Mouse (Mus musculus) brain, embryonic 18.5 days (tissue): Measurements from ENCODE around the gene Mrgprg.

Experiments
- DNase-seq: peaks from one replicate; pipeline ENCODE4 v3.0.0-alpha.2; 2012; ENCODE audit warnings: low read depth, low spot score

Mrgprg gene

DNA sequence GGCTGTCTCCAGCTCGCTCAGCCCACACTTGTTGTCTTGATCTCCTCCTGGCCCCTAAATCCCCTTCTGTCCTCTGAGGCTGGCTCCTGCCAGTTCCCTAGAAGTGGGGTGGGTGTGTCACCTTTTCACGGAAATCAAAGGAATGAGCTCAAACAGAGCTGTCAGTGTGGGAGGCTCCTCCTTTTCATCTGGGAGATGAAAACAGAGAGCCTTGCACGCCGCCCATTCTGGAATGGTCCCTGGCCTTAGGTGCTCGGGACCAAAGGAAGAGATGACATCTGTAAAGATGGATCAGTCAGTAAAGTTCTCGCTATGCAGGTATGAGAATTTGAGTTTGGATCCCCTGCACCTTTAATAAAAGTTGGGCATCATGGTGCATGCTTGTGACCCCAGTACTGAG, at the start of gene Mrgprg:
Gene Mrgprg, minus strand, starts transcription at position 101 of the 400 bp plus-strand sequence.
- no peak for DNase-seq

- no peak for DNase-seq
Measured at GRCm38 (mm10) chr7:143808909-143809308, 42.1 kb upstream of the Mrgprg start.

DNA sequence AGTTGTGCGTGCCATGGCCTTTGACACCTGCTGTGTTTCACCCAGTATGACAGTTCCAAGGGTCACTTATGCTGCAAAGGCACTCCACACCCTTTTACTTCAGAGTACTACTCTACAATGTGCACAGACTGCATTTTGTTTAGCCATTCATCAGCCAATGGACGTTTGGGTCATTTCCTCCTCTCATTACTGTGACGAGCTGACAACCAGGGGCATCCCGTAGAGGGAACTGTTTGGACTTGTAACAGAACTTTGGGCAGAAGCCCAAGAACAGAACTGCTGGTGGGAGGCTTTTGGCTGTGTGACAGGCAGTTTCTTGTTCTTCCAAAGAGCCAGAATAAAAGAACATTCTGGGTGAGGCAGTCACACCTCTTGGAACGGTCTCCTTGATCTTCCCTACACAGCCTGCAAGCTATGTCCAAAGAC, 38.4 kb upstream of the Mrgprg start:
- no peak for DNase-seq

GRCm38 (mm10) chr7:143801195-143802065, 34.6 kb upstream of the Mrgprg start:
- DNase-seq: no peak

DNA sequence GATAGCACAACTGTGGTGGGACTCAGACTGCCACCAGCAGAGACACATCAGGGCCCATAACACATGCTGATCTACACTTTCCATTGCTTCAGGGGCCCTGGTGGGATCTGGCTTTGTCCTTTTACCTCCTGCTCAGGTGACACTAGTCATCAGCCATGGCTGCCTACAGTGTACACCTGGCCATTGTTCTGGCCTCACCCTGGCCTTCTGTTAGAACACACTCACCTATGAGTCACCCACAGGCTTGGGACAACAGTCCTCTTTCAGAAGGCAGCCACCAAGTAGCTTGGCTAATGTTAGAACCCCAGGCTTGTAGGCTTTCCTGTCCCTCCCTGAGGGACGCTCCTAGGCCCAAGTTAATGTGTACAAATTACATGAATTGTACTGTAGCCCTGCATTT, 34.0 kb upstream of the Mrgprg start:
- no peak for DNase-seq

- DNase-seq: no peak
Measured at GRCm38 (mm10) chr7:143798783-143799182, 32.0 kb upstream of the Mrgprg start.

- DNase-seq: no peak
Measured at GRCm38 (mm10) chr7:143793121-143793520, 26.3 kb upstream of the Mrgprg start.

- no peak for DNase-seq
Measured at GRCm38 (mm10) chr7:143792336-143792985, 25.7 kb upstream of the Mrgprg start.

DNA sequence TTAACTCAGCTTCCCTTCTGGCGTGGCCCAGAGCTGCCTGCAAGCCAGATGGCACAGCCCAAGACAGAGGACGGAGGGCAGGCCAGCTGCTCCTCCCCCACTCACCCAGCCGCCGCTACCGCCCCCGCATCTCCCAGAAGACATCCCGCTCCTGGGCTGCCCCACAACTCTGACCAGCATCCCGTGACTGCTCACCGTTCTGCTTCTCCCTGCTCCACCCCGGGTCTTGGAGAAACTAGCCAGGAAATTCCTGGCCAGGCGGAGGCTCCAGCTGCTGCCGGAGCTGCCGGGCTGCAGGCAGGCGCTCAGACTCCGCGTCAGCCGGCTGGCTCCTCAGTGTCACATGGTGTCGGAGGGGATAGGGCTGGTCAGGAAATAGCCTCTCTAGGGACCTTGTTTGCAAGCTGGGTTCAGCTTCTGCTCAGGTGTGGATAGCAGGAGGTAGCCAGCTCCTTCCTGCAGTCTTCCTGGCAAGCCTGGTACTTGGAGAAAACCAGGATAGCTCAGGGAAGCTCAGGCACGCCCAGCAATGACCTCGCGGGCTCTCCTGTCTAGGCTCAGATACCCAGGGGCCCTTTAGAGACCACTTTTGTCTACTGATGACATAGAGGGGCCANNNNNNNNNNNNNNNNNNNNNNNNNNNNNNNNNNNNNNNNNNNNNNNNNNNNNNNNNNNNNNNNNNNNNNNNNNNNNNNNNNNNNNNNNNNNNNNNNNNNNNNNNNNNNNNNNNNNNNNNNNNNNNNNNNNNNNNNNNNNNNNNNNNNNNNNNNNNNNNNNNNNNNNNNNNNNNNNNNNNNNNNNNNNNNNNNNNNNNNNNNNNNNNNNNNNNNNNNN, 17.4 kb upstream of the Mrgprg start, which contains the start of gene Mrgpre:
Gene Mrgpre, minus strand, starts transcription at position 505 of the 834 bp plus-strand sequence.
- DNase-seq: no peak

DNA sequence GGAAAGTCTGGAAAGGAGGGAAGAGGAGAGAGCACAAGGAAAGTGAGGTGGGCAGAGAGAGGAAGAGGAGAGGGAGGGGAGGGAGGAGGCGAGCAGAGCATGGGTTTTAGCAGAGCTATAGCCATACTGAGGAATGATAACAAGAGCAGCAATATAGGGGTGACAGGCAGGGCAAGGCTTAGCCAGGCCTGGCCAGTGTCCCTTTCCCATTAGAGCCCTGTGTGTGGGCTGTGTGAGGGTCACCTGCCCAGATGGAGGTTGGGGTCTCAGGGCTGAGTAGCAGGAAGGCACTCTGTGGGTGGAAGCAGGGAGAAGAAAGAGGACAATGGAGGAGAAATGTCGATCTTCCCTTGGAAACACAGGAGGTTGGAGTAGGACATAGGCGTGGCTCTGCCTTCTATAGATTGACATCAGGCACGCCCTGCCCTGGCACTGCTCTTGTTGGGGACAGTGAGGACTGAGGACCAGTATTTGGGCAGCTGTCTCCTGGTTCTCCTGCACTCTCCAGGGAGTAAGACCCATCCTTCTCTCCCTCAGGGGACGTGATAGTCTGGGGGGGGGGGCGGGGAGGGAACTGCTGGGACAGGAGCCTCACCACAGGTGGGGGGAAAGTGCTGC, 16.7 kb upstream of the Mrgprg start:
- DNase-seq: no peak

DNA sequence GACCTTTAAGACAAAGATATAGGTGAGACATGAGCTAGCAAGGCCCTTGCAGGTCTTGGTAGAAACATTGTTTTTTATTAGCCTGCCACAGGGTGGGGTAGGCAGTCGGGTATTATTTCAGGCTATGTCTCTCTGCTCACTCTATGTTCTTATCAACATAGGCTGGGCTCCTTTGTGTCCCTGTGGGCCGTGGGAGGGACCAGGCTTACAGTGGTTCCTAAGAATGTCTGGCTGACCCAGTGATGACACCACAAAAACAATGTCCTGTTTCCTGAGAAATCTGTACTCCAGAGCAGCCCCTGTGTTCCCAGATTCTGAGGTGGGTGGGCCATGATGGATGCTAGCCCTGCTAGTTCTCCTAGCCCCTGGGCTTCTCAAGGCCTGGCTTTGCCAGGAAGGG, 10.6 kb upstream of the Mrgprg start:
- no peak for DNase-seq

DNA sequence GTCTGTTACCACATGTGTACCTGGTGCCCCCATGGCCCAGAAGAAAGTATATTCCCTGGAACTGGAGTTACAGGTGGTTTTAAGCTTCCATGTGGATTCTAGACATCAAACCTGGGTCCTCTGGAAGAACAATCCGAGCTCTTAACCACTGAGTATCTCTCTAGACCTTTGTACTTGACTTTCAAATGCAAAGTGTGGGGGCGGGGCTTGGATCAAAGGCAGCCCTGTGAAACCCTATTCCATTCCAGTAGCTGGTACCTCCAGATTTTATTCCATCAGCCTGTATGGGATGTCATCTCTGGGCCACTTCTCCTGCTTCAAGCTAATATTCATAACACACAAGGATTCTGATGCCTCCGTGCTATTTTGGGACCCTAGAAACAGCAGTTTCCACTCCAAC, 9.3 kb upstream of the Mrgprg start:
- no peak for DNase-seq

GRCm38 (mm10) chr7:143769461-143769860, 2.7 kb upstream of the Mrgprg start:
- no peak for DNase-seq

GRCm38 (mm10) chr7:143768267-143768666, 1.5 kb upstream of the Mrgprg start:
- no peak for DNase-seq

GRCm38 (mm10) chr7:143764876-143765530, 1.8 kb downstream of the Mrgprg start:
- DNase-seq: no peak

DNA sequence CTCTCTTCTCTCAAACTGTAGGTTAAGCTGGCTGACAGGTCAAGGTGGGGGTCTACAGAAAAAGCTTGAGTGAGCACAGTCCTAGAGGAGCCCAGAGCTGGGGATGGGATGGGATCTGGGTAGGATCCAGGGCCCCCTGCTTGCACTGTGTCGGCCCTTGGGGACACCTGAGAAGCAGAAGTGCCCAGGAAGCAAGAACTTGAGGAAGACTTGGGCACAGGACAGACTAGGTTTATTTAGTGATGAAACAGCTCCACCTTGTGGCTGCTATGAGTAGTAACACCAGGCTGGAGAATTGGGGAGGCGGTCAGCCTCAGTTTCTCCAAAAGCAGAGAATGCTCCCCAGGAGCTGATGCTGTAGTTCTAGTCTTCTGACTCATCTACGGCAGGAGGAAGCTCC, 3.0 kb downstream of the Mrgprg start:
- DNase-seq: no peak

DNA sequence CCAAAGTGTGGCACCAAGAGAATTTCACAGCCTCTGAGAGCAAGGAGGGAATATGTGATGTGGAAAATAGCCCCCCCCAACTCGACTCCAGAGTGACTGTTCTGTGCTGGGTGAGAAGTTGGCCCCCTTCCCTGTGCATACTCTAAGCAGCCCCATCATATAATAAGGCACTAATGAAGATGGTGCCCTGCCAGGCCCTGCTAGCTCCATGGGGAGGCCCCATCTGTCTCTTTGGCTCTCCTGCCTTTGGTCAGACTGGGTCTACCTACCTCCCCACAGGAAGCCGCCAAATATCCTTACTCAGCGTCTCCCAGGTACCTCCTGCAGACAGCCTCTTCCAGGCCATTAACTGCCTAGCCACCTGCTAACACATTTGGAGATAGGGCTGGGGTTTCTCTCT, 7.8 kb downstream of the Mrgprg start:
- DNase-seq: no peak

- no peak for DNase-seq
Measured at GRCm38 (mm10) chr7:143757696-143758095, 9.1 kb downstream of the Mrgprg start.

GRCm38 (mm10) chr7:143757027-143757390, 9.8 kb downstream of the Mrgprg start:
- DNase-seq: no peak

DNA sequence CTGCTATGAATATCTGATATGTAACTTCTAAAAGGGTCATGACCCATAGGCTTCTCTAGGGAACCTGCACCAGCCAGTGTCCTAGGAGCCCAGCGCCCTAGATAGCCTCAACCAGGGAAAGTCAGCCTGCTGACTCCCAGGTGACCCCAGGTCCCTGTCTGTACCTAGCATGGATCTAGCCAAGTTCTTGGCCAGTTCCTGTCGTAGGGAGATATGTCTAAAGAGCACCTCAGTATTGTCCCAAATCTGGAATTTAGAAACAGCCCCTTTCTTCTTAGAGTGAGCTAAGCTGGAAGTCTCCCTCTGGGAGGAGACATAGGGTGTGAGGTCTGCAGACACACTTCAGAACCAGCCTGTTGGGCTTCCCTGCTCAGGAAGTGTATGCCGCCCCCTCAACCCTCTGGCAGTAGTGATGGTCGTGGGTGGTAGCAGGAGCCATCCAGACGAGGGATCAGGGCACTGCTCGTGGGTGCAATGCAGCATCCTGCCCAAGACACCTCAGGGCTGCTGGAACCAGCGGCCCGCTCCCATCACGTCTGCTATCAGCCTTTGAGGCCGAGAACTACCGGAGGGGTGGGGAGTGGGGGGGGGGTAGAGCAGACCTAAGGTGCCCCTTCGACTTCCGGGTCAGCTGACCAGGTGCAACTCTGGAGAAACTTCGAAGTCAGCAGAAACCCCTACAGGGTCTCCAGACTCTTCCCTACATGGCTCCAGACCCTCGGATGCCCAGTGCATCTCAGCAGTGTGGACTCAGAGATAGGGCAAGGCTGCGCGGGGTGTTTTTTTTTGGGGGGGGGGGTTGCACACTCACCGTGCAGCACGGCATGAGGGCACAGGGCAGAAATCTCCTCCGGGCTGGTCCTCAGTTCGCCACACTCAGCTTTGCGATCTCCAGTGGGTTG, 10.4 kb downstream of the Mrgprg start, which contains the start of gene Osbpl5:
Gene Osbpl5, minus strand, starts transcription at position 861 of the 902 bp plus-strand sequence.
- DNase-seq: no peak
